Mouse (Mus musculus): ENCODE measurements at regions not wholly inside any gene's neighbourhood (a gene's known extent, or its start where the extent isn't known, plus 50 kb on each side); places are given as distances from the start of the nearest gene placed in this dataset.

DNA sequence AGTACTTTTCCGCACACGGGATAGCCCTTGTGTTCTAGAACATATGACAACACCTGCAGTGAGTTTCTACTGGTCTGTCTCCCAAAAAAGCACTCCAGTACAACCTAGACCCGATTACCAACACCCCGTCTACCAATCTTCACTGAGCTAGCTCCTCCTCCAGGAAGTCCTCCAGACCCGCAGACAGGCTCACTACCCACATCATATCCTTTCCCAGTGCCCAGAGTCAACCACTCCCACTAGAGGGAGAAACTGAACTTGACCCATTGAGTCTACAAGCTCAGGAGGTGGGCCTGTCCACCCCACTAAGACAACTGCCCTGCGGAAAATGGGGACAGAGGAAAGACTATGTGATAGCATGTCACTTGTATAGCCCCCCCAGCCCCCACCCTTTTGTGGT is 51.2 kb upstream of the Ppp1r26 start:
- no peak overlapping the region for H3K4me3 ChIP-seq (replicated peaks)
- peaks cover 8% of the 10 kb centered on the region; the same call in 1 of the 2 replicates for H3K27me3 ChIP-seq
- H3K9ac ChIP-seq, result no peak overlapping the region
- no peak overlapping the region for H3K27ac ChIP-seq
- H3K9me3 ChIP-seq (replicated peaks), result no peaks in the 10 kb centered on the region
- H3K4me1 ChIP-seq, result no peaks in the 10 kb centered on the region
- no peaks in the 10 kb centered on the region for H3K36me3 ChIP-seq
- H3K4me2 ChIP-seq, result no peak overlapping the region
- no peak for ATAC-seq (replicated peaks; ENCODE audit: low FRiP score)
- WGBS, result 84% methylated on average over 6 of the region's 6 CpGs
